Mouse (Mus musculus): ENCODE data around the gene Col11a2. TPM values are rescaled to one million over a fixed set of nuclear protein-coding genes. Genes with fewer than 3 reads are reported as not detected.
A peak's percentile ranks its signal among the peaks of the same experiment; 100 is the strongest.

Gene Col11a2
- polyA plus RNA-seq, 1 experiment, result 6.4 TPM

DNA sequence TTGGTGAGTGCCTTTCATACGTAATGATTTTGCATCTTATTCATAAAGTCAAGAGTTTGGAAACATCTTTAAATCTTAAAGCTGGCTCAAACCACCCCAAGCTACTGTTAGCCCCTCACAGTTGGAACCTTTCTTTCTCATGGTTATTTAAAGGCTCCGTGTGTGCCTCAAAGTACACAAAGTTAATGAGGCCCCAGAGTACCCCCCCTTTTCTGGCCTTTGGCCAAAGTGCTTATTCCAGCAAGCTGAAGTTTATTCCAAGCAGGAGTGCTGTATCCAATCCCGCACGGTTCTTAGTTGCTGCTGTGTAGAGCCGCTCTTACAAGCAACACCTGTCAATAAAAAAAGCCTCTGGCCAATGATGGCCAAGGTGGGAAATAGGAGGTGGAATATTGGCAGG lies 60.3 kb downstream of the Col11a2 start:
- no peak overlapping the region for H3K4me3 ChIP-seq (ENCODE audit: extremely low read depth, insufficient read depth, insufficient read length)
- DNase-seq (ENCODE audit: low read depth in 1 of 2, low spot score in 2 of 2), result no peak
- no peak overlapping the region for H3K27ac ChIP-seq (ENCODE audit: insufficient read depth, low read length)
- peaks cover 19% of the 10 kb centered on the region; the same call in 1 of the 2 replicates for H3K4me1 ChIP-seq (ENCODE audit: control insufficient read depth, insufficient read depth, insufficient read length)
- H3K36me3 ChIP-seq (ENCODE audit: control insufficient read depth, insufficient read depth, low read length), result peaks cover 6% of the 10 kb centered on the region
- H3K27me3 ChIP-seq (ENCODE audit: control insufficient read depth, insufficient read depth, low read length), result no peaks in the 10 kb centered on the region
- 91% methylated on average over 5 of the region's 5 CpGs for WGBS
- no peak for TF ChIP-seq CTCF (IDR thresholded peaks at IDR 0.05; ENCODE audit: extremely low read depth, insufficient read depth, insufficient read length, insufficient replicate concordance)
- no peak for TF ChIP-seq POLR2A (IDR thresholded peaks at IDR 0.05; ENCODE audit: low read depth, low read length)

DNA sequence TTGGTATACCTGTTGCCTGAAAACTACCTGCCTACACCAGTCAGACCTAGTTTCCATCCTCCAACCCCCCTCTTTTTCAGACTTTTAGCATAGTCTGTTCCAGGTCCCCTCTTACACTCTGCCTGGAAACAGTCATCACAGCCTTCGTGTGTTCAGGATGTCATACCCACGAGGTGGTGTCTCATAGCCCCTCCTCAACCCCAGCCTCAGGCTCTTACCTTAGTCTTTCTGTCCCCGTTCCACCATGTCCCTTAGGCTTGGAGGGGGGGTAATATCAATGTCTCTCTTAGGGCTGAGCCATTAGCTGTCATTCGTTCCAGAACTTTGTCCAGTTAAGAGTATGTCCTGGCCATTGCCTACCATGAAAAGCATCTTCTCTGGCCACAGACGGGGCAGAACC lies 61.9 kb downstream of the Col11a2 start:
- Histone ChIP-seq H3K4me1 (ENCODE audit: control insufficient read depth, insufficient read depth, insufficient read length) (peaks cover 16% of the 10 kb centered on the region; the same call in 1 of the 2 replicates), H3K4me3 (ENCODE audit: extremely low read depth, insufficient read depth, insufficient read length) (no peak overlapping the region; the same call in 1 of the 2 replicates), H3K27me3 (ENCODE audit: control insufficient read depth, insufficient read depth, low read length) (no peaks in the 10 kb centered on the region), H3K27ac (ENCODE audit: insufficient read depth, low read length) (peak overlapping the region; percentile 97), H3K36me3 (ENCODE audit: control insufficient read depth, insufficient read depth, low read length) (no peaks in the 10 kb centered on the region)
- WGBS, result 21% methylated on average over 5 of the region's 5 CpGs
- no peak for DNase-seq (ENCODE audit: low read depth in 1 of 2, low spot score in 2 of 2)
- TF ChIP-seq POLR2A (IDR thresholded peaks at IDR 0.05; ENCODE audit: low read depth, low read length), result no peak
- no peak for TF ChIP-seq CTCF (IDR thresholded peaks at IDR 0.05; ENCODE audit: extremely low read depth, insufficient read depth, insufficient read length, insufficient replicate concordance)

DNA sequence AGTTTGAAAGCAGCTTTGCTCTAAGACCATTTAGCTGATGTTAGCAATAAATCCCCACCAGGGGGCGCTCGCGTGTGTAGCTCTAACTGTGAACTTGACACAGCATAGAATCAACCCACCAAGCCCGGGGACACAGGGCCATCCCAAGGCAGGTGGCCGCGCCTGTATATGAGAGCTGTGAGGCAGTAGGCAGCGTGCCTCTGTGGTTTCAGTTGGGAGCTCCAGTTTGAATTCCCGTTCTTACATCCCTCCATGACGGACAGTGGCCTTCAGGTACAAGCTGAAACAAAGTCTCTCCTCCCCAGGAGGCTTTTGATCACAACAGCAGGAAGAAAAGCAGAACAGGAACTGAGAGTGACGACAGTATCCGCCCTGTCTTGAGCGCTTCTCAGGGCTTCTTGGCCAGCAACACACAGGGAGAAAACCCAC lies 62.4 kb downstream of the Col11a2 start:
- H3K4me3 ChIP-seq (ENCODE audit: extremely low read depth, insufficient read depth, insufficient read length), result peak overlapping the region; percentile 65
- H3K36me3 ChIP-seq (ENCODE audit: control insufficient read depth, insufficient read depth, low read length), result no peaks in the 10 kb centered on the region
- DNase-seq (ENCODE audit: low read depth in 1 of 2, low spot score in 2 of 2), result peak; percentile 91 to 93
- H3K27ac ChIP-seq (ENCODE audit: insufficient read depth, low read length), result peak overlapping the region; percentile 97
- H3K27me3 ChIP-seq (ENCODE audit: control insufficient read depth, insufficient read depth, low read length), result no peaks in the 10 kb centered on the region
- under 1% methylated on average over 12 of the region's 12 CpGs for WGBS
- TF ChIP-seq POLR2A (IDR thresholded peaks at IDR 0.05; ENCODE audit: low read depth, low read length) (peak; percentile 71; the same call in 1 of the 2 replicates), CTCF (IDR thresholded peaks at IDR 0.05; ENCODE audit: extremely low read depth, insufficient read depth, insufficient read length, insufficient replicate concordance) (peak; percentile 68; the same call in 1 of the 2 replicates)
- peaks cover 16% of the 10 kb centered on the region; the same call in 1 of the 2 replicates for H3K4me1 ChIP-seq (ENCODE audit: control insufficient read depth, insufficient read depth, insufficient read length)

DNA sequence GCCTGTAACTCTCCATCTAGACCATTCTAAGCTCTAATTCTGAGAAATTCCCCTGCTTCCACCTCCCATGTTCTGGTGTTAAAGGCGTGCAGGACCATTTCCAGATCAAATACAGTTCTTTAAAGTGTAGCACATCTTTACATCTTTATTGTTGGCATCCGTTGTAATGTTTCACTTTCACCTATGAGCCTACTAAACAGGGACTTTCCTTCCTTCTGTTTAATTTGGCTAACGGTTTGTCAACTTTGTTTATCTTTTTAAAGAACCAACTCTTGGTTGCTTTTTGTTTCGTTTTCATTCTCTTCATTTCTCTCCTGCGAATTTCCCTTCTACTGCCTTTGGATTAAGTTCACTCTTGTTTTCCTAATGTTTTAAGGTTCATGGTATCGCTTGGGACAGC lies 63.6 kb downstream of the Col11a2 start:
- peak overlapping the region; percentile 97 for H3K27ac ChIP-seq (ENCODE audit: insufficient read depth, low read length)
- WGBS, result 1% methylated on average over 6 of the region's 6 CpGs
- DNase-seq (ENCODE audit: low read depth in 1 of 2, low spot score in 2 of 2), result no peak
- H3K27me3 ChIP-seq (ENCODE audit: control insufficient read depth, insufficient read depth, low read length), result no peaks in the 10 kb centered on the region
- peak overlapping the region; percentile 52 for H3K4me3 ChIP-seq (ENCODE audit: extremely low read depth, insufficient read depth, insufficient read length)
- peaks cover 16% of the 10 kb centered on the region; the same call in 1 of the 2 replicates for H3K4me1 ChIP-seq (ENCODE audit: control insufficient read depth, insufficient read depth, insufficient read length)
- no peaks in the 10 kb centered on the region for H3K36me3 ChIP-seq (ENCODE audit: control insufficient read depth, insufficient read depth, low read length)
- no peak for TF ChIP-seq POLR2A (IDR thresholded peaks at IDR 0.05; ENCODE audit: low read depth, low read length)
- no peak for TF ChIP-seq CTCF (IDR thresholded peaks at IDR 0.05; ENCODE audit: extremely low read depth, insufficient read depth, insufficient read length, insufficient replicate concordance)

DNA sequence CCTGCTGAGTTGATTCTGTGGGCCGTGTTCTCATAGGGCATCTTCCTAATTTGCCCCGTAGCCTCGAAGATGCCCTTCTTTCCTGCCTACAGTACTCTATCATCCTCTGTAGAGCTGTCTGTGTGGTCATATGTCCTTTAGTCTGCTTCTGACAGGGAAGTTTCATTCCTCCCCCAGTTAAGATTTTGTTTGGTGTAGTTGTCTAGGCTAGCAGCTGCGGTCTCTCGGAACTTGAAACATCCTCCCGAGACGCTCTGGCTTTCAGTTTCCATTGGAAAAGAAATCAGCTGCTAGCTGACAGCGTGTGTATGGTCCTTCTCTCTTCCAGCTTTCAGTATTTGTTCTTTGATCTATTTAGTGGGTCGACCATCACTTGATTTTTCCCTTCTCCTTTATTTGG lies 65.6 kb downstream of the Col11a2 start:
- Histone ChIP-seq H3K27me3 (ENCODE audit: control insufficient read depth, insufficient read depth, low read length) (no peaks in the 10 kb centered on the region), H3K27ac (ENCODE audit: insufficient read depth, low read length) (no peak overlapping the region), H3K4me1 (ENCODE audit: control insufficient read depth, insufficient read depth, insufficient read length) (peaks cover 16% of the 10 kb centered on the region; the same call in 1 of the 2 replicates), H3K4me3 (ENCODE audit: extremely low read depth, insufficient read depth, insufficient read length) (no peak overlapping the region), H3K36me3 (ENCODE audit: control insufficient read depth, insufficient read depth, low read length) (no peaks in the 10 kb centered on the region)
- no peak for TF ChIP-seq POLR2A (IDR thresholded peaks at IDR 0.05; ENCODE audit: low read depth, low read length)
- no peak for TF ChIP-seq CTCF (IDR thresholded peaks at IDR 0.05; ENCODE audit: extremely low read depth, insufficient read depth, insufficient read length, insufficient replicate concordance)
- no peak for DNase-seq (ENCODE audit: low read depth in 1 of 2, low spot score in 2 of 2)
- WGBS, result 68% methylated on average over 9 of the region's 9 CpGs

DNA sequence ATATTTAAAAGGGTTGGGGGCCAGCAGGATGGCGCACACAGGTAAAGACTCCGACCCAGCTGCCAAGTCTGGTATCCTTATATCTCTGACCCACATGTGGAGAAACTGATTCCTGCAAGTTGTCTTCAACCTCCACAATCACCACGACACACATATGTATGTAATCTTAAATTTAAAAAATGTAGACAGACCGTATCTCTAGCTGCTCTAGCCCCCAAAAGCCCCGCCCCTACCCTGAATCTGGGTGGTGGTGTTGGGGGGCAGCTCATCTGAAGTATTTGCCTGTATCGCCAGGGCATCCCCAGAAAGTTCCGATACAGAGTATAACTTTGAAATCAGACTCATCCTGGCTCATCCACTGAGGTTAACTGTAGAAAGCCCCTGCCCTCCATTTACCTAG lies 67.3 kb downstream of the Col11a2 start:
- TF ChIP-seq POLR2A (IDR thresholded peaks at IDR 0.05; ENCODE audit: low read depth, low read length), result no peak
- no peak for TF ChIP-seq CTCF (IDR thresholded peaks at IDR 0.05; ENCODE audit: extremely low read depth, insufficient read depth, insufficient read length, insufficient replicate concordance)
- Histone ChIP-seq H3K27me3 (ENCODE audit: control insufficient read depth, insufficient read depth, low read length) (no peaks in the 10 kb centered on the region), H3K36me3 (ENCODE audit: control insufficient read depth, insufficient read depth, low read length) (peaks cover 8% of the 10 kb centered on the region), H3K27ac (ENCODE audit: insufficient read depth, low read length) (no peak overlapping the region), H3K4me3 (ENCODE audit: extremely low read depth, insufficient read depth, insufficient read length) (no peak overlapping the region), H3K4me1 (ENCODE audit: control insufficient read depth, insufficient read depth, insufficient read length) (peaks cover 12% of the 10 kb centered on the region; the same call in 1 of the 2 replicates)
- 91% methylated on average over 7 of the region's 7 CpGs for WGBS
- DNase-seq (ENCODE audit: low read depth in 1 of 2, low spot score in 2 of 2), result no peak

DNA sequence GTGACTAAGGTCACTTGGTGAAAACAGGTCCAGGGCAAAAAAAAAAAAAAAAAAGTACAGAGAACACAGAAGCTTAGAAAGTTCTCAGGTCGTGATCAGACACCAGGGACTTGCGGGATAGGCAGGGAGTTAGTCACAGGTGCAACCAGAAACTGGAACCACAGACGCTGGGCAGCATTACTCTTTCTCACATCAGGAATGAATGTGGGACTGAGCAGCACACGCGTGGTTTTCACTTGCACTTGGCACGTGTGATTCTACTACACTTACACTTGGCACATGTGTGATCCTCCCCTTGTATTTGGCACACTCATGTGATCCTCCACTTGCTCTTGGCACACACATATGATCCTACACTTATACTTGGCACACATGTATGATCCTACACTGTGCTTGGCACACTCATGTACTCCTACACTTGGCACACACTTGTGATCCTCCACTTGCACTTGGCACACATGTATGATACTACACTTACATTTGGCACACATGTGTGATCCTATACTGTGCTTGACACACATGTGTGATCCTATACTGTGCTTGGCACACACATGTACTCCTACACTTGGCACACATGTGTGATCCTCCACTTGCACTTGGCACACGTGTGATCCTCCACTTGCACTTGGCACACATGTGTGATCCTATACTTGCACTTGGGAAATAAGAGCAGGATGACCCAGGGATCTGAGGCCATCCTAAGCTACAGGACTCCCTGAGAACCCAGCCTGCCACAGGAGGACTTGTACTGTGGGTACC lies 68.1 kb downstream of the Col11a2 start:
- Histone ChIP-seq H3K36me3 (ENCODE audit: control insufficient read depth, insufficient read depth, low read length) (peaks cover 15% of the 10 kb centered on the region), H3K27me3 (ENCODE audit: control insufficient read depth, insufficient read depth, low read length) (no peaks in the 10 kb centered on the region), H3K27ac (ENCODE audit: insufficient read depth, low read length) (no peak overlapping the region), H3K4me1 (ENCODE audit: control insufficient read depth, insufficient read depth, insufficient read length) (peaks cover 9% of the 10 kb centered on the region; the same call in 1 of the 2 replicates), H3K4me3 (ENCODE audit: extremely low read depth, insufficient read depth, insufficient read length) (no peak overlapping the region)
- DNase-seq (ENCODE audit: low read depth in 1 of 2, low spot score in 2 of 2), result no peak
- TF ChIP-seq CTCF (IDR thresholded peaks at IDR 0.05; ENCODE audit: extremely low read depth, insufficient read depth, insufficient read length, insufficient replicate concordance) (no peak), POLR2A (IDR thresholded peaks at IDR 0.05; ENCODE audit: low read depth, low read length) (no peak)
- WGBS, result 72% methylated on average over 7 of the region's 7 CpGs
